Mouse (Mus musculus) embryo, embryonic 11 days (tissue): Measurements from ENCODE around the gene Nop2.

Experiments used
- DNase-seq: peaks from one replicate; pipeline ENCODE4 v3.0.0-alpha.2; 2015

Nop2 gene

GRCm38 (mm10) chr6:125175469-125175868 lies 43.8 kb downstream of the Nop2 start:
- no peak for DNase-seq

DNA sequence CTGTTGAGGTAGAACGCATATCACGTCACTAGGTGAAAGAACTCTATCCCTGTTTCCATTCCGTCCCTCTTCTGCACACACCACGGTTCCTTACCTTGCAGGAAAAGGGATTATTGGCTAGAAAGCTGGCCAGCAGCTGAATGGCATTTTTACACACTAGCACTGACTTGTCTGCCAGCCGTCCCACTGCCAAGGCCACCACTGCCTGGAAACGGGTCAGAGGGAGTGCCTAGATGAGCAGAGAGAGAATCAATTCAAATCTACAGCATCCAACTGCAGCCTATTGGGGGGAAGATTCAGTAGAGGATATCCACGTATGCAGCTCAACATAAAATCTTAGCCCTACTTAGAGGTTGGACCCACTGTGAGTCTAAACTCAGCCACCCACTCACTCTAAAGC lies 47.9 kb downstream of the Nop2 start:
- DNase-seq: no peak

DNA sequence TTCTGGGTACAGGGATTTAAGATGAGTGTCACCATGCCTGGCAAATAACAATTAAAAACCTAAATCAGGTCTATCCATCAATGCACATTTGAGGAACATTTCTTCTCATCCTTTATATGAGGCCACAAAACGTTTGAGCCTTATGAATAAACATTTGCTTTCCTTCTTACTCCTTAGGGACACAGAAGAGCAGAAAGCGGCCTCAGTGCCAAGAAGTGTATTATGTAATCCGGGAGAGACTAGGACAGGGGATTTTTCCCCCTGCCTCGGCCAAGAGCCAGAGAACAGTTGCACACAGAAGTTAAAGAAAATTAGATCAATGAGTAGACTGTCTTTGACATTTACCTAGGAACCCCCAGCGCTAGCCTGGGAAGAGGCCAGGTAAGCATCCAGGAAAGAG lies 50.4 kb downstream of the Nop2 start:
- DNase-seq: no peak

DNA sequence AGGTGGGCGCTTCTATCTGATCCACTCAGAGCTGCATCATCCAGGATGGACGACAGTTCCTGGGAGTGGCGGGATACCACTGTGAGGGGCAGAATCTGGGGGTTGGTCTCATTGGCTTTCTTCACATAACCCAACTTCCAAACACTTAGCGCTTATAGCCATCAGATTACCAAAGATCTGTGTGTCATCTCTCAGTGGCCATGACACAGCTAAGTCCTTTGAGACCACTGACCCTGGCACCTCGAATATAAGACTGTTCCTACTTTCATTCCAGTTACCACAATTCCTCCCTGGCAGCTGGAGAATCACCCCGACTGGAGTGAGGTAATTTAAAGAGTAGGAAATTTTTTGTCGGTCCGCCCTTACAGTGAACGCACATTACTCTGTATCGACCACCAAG lies 54.5 kb downstream of the Nop2 start:
- DNase-seq: no peak

DNA sequence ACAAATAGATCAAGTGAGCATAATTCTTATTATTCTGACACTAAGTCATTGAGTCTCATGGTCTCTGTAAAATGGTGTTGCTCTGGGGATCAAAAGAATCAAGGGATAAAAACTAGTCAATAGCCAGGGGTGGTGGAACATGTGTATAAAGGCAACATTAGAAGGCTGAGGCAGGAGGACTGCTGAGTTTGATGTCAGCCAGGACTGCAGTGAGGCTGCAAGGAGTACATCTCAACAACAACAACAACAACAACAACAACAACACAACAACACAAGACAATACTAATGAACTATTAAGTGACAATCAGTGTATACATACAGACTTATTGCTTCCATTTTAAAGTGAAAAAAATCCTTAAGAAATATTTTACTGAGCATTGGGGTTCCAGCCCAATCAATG lies 59.1 kb downstream of the Nop2 start:
- peak; percentile 17 for DNase-seq

- peak; percentile 99 for DNase-seq
Observed at GRCm38 (mm10) chr6:125191332-125192015, 59.8 kb downstream of the Nop2 start, which contains the start of the genes Ncapd2 and Mrpl51. TSS of gene Ncapd2 (minus strand) at chr6:125191701. TSS of gene Mrpl51 (plus strand) at chr6:125191801.

DNA sequence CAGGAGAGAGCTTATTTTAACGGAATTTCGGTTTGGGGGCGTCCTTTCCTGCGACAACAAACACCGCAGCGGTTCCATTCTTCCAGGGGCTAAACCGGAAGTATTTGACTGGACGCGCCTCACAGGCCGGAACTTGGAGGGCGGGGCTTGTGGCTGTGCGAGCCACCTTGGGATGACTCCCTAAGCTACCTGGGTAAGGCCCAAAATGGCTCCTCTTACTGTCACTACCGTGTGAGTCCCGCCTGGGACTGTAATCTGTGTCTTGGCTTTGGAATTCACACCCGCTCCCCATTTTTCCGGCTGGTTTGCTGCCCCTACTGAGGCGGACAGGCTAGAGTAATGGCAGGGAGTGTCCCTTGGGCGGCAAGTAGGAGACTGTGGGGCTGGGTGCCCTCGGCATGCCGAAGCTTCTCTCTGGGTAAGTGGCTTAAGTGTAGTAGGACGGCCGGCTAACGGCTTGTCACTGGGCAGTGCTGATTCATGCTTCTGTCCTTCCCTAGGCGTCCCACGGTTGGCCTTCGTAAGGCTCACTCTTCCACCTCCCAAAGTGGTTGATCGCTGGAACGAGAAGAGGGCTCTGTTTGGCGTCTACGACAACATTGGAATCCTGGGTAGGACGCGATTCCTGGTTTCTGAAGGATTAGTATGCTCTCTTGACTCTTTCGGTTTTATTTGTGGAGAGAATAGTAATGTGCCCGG lies 60.5 kb downstream of the Nop2 start:
- peak; percentile 97 for DNase-seq

- DNase-seq: no peak
Observed at GRCm38 (mm10) chr6:125192841-125193240, 61.1 kb downstream of the Nop2 start.

- DNase-seq: no peak
Observed at GRCm38 (mm10) chr6:125193390-125193789, 61.7 kb downstream of the Nop2 start.
